Mouse (Mus musculus): ENCODE measurements around the gene Ap2a1.

Gene Ap2a1

DNA sequence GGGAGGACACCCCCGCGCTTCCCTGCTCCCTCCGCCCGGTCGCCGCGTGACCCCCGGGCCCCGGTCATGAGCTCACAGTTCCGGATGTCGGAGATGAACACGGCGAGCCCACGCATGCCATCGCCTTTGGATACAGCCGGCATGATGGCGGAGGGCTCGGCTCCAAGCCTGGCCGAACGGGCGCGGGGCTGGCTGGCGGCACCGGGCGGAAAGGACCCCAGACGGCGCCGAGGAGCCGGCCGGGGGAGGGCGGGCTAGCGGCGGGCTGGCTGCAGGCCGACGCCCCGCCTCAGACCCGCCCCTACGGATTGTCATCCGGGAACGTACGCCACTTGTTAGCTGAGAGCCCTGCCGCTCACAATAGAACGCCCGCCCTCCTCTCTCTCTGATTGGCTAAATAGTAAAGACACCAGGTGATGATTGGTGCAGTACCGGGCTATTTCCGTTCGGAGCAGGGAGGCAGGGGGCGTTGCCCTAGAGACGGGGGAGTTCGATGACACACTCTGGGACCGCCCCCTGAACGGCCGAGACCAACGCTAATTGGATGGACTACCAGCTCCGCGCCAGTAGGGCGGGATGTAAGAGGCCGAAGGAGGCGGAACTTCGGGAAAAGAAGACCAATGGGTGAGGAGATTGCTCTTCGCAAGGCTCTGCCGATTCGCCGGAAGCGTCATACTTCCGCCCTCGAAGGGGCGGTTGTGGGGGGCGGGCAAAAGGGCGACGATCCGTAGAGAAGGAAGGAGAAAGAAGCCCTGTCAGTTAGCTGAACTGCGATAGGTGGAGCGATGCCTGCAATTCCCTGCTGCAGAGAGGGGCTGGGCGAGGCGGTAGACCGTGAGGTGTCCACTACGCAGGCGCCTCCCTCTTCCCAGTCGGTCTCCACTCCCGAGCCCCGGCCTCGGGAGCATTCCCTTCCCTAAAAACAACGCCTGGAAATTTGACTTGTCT is at the start of gene Ap2a1:
TSS of gene Ap2a1 (minus strand) at position 293 of the 948 bp plus-strand sequence.
- peak; percentile 99 for DNase-seq (ENCODE audit: low spot score)

DNA sequence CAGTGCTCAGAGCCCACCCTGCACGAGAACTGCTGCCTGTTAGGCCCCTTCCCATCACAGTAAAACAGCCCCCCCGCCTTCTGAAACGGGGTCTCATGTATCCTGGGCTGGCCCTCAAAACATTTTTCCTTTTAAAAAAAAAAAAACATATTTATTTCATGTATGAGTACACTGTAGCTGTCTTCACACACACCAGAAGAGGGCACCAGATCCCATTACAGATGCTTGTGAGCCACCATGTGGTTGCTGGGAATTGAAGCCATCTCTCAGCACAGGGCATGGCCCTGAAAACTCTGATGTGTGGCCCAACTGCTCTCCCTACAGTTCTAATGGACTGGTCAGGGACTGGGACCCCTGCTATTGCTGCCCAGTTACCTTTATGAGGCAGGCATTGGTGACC is 49.0 kb upstream of the Ap2a1 start:
- DNase-seq (ENCODE audit: low spot score): no peak

DNA sequence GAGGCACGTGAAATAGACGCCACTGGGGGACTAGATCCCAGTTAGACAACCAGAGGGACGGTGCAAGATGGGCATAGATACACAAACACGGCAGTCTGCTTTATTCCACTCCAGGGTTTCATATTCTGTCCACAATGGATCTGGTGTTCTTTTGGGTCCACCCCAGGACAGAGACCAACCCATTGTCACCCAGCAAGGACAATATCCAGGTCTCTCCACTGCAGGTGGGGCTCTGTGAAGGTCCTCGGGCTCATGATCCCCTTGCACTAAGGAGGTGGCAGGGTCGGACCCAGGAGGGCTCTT is 45.8 kb upstream of the Ap2a1 start:
- DNase-seq (ENCODE audit: low spot score): no peak

DNA sequence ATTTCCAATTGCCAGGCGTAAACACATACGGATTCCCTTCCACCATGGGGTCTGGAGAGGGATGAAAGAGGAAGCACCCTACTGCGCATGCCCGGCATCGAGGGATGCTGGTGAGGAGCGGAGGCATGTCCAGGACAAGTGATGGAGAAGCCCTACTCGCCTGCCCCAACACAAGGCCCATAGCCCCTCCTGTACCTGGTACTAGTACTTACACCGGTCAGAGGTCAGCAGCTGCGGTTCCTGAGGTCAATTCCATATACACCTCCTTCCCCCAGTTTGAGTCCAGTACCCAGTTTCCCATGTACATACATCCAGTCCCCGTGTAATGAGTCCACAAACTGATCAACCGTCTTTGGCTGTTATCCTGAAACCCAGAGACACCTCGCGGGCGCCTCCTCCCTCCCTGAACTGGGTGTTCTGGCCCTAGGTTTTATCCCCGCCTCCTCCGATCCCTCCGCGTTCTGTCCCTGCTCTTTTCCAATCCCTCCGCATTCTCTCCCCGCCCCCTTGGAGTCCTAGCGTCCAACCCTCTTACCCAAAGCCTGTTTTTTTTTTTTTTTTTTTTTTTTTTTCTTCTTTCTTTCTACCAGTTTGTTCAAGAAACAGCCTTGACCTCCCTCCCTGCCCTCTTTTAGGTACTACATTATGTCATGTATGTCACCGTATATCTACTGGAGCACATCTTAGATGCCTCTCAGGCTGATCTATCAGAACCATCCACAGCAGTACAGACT is 45.3 kb upstream of the Ap2a1 start, which contains the start of gene Cpt1c:
TSS of gene Cpt1c (minus strand) at position 469 of the 734 bp plus-strand sequence.
- DNase-seq (ENCODE audit: low spot score): peak; percentile 65

DNA sequence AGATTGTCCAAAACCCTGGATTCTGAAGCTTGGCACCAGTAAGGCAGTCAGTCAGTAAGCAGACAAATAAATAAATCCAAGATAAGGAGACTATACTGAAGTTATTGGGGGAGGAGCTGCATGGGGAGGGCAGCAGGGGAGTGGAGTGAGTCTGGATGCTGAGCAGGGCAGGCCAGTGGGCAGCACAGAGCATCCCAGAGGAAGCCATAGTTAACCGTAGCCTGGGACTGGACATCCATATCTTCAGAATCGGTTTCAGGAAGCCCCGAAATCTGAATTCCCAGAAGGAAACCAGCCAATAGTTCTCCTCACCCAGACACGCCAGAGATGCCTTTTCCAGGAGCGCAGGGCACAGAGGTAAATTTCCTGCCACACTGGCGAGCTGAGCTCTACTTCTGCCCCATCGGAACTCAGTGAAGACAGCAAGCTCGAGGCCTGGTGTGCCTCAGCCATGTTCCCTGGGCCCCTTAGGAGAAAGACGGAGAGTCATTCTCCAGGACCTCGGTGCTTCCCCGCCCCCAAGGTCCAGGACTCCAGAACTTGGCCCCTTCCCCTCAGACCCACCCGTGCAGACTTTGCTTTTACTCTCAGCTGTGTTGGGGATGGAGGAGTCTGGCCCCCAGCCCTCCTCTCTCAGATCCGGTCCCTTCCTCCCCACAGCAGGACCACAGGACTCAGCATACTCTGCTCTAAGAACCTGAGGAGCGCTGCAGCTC is 44.3 kb upstream of the Ap2a1 start:
- no peak for DNase-seq (ENCODE audit: low spot score)

DNA sequence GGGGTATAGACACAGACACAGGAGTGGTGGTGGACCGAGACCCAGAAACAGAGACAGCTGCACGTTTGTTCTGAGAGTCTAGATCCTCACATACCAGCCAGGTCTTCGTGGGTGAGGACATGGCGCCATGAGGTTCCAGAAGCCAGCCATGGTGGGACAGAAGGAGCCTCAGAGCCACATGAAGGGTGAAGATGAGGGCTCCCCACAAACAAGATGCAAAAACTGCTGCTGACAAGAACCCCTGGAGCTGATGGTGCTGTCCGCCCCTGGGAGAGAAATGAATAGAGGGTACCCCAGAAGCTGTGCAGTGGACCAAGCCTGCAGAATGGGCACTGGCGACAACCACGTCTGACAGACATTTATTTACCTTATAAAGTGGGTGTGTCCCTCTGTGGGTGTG is 41.8 kb upstream of the Ap2a1 start:
- no peak for DNase-seq (ENCODE audit: low spot score)

DNA sequence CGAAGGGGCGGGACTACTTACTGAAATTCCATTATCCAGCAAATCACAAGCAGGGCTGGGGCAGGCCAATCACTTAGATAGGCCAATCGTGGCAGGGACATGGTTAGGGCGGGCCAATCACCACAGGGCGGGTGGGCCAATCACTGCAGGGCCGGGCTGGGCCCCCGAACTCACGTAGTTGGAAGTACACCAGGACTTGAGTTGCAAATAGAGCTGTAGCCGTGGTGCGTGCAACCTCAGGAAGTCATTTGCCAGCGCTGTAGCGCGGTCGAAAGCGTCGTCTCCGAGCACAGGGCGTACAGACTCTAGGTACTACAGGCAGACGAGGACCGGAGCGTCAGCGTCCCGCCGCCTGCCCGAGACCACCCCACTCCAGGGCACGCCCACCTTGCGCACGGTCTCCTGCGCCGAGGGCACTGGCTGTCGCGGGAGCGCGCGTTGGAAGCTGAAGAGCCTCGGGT is 41.0 kb upstream of the Ap2a1 start:
- DNase-seq (ENCODE audit: low spot score): no peak

DNA sequence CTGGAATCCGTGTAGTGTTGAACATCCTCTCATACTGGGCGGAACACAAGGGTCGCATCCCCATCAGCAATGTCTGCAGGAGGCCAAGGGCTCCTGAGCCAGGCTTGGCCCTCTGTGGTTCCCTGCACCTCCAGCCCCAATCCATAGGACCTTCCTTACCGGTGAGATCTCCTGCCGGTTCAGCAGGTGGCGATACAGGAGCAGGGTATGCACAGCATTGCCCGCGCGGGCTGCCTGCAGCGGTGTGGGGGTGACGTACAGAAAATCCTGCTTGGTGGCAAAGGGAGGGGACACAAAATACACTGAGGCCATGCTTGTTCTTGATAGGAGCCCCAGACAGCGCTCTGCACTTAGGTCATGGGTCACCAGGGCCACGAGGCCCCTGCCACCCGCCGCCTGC is 37.3 kb upstream of the Ap2a1 start:
- DNase-seq (ENCODE audit: low spot score): no peak

DNA sequence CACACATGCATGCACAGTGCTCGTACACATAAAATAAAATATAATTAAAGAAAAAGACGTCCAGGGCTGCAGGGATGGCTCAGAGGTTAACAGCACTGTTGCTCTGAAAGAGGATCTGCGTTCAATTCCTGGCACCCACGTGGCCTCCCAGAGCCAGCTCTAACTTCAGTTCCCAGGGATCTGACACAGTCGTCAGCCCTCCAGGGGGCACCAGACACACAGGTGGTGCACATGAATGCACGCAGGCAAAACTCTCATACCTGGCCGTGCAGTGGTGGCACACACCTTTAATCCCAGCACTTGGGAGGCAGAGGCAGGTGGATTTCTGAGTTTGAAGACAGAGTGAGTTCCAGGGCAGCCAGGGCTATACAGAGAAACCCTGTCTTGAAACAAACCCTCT is 36.7 kb upstream of the Ap2a1 start:
- no peak for DNase-seq (ENCODE audit: low spot score)

DNA sequence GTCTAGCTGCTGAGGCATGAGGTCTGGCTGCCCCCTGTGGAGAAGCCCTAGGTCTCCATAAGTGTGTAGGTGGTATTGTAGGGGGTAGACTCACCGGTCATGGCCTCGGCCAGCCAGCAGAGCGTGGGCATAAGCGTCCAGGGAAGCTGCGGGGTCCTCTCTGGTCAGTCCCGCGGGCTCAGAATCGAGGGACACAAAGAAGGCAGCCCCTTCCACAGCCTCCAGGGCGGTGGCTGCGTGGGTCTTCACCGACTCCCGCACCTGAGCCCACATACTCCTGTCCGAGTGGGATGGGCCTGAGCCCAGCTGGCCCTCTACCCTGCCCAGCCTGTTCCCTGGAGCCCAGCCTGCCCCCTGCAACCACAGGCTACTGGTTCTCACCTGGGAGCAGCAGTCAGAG is 35.7 kb upstream of the Ap2a1 start:
- no peak for DNase-seq (ENCODE audit: low spot score)

DNA sequence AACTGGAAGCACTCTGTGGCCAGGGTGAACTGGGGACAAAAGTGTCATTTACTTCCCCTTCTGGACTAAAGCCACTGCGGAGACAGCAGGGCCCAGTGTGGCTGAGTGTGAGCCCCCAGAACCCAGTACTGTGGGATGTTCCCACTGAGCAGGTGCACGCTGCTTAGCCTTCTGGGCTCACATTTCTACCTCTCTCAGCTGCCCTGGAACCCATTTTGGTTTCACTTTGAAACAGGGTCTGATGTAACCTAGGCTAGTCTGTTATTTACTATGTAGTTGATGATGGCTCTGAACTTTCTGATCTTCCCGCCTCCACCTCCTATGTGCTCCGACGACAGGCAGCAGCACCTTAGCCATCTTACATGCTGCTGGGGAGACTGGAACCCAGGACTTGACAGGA is 33.5 kb upstream of the Ap2a1 start:
- DNase-seq (ENCODE audit: low spot score): no peak

DNA sequence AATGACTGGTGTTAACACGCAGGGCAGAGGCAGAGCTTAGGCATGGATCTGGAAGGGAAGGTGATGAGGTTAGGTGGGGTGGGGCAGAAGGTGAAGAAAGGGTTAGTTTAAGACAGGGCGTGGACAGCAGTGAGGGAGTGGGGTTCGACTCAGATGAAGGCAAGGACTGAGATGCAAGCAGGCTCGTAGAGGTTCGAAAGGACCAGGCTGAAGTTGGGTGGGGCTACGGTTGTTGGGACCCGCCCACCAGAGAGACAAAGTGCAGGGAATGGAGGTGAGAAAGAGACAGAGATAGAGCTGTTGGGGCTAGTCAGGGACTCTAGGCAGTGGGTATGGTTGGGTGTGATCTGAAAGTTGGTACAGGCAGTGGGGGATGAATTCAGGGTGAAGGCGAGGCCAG is 33.0 kb upstream of the Ap2a1 start:
- DNase-seq (ENCODE audit: low spot score): no peak

DNA sequence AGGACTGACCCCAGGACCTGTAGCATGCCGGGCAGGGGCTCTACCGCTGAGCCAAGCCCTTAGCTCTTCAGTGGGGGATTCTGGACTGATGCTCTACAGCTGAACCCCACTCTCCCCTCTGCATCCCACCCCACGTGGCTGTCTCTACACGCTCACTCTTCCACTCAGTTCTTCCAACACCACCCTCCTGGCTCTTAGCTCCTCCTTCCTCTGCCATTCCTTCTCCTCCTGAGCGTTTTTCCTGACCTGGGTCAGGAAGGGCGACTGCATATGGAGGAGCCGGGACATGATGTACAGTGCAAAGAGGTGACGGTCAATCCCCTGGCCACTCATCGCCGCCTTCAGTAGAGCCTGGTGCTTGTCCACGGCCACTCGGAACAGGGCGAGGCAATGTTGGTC is 31.2 kb upstream of the Ap2a1 start:
- no peak for DNase-seq (ENCODE audit: low spot score)

DNA sequence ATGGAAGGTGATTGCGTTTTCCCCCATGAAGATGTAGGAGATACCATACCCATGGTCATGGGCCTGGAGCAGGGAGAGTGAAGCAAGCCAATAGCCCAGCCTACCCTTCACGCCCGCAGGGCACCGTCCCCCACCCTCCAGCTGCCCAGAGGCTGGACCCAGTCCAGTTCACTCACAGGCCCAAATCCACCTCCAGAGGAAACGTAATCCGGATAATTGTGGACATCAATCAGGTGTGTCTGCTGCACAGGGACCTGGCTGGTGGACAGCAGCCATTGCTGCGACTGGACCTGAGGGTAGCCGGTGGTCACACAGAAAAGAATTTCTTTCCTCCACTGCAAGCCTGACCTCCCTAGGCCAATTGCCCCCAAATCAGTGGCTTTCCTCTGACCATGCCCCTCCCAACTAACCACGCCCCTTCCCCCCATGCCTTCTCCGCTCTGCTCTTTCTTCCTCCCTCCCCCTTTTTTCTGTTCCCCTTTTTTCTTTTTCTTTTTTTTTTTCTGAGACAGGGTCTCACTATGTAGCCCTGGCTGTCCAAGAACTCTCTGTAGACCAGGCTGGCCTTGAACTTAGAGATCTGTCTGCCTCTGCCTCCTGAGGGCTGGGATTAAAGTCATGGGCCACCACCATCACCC is 30.7 kb upstream of the Ap2a1 start:
- DNase-seq (ENCODE audit: low spot score): no peak

DNA sequence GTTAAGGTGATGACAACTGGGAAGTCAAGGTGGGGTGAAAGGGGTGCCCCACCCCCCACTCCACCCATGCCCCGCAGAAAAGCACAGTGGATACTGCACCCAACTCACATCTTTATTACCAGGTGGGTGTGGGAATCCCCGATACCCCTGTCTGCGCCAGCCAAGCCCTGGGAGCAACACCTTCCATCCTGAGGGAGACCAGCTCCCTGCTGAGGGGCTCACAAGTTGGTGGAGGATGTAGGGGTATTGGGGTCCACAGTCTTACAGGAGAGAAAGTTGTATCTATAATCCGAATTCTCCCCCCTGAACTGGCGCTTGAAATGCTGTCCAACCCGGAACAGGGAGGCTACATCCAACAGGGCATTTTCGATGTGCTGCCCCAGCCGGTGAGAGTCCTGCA is 30.0 kb upstream of the Ap2a1 start:
- no peak for DNase-seq (ENCODE audit: low spot score)

DNA sequence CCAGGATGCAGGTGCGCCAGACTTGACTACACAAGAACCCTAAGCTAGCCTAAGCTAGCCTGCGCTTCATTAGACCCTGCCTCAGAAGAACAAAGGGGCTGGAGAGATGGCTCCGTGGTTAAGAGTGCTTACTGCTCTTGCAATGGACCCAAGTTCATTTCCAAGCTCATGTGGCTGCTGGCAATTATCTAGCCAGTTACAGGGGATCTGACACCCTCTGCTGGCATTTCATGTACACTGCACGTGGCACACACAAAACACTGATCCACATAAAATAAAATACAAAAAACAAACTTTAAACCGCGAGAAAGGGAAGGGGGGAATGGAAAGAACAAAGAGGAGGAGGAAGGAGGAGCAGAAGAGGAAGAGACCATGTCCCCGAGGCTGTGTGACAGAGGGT is 28.9 kb upstream of the Ap2a1 start:
- DNase-seq (ENCODE audit: low spot score): peak; percentile 59

DNA sequence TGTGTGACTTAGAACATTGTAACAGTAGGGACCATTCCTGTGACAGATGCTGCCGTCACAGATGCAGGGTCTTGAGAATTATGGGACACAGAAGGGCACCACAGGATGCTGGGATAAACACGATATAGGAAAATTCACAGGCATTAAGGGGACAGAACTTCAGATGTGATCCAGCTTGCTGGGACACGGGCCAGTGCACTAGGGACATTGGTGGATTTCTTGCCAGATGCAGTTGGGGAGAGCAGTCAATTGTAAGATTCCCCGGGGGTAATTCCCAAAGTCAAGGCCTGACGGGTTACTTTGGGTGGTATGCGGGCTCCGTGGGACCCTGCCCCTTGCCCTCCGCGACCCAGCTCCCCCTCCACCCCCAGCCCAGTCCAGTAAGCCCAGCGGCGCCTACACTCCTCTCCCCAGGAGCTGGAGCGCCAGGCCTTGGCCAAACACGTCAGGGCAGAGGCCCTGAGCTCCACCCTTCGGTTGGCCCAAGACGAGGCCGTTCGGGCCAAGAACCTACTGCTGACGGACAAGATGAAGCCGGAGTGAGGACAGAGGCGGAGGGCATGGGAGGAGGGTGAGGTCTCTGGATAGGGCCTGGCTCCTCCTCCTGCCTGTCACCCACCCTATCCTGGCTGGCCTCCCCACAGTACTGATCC is 28.0 kb upstream of the Ap2a1 start:
- DNase-seq (ENCODE audit: low spot score): peak; percentile 23

DNA sequence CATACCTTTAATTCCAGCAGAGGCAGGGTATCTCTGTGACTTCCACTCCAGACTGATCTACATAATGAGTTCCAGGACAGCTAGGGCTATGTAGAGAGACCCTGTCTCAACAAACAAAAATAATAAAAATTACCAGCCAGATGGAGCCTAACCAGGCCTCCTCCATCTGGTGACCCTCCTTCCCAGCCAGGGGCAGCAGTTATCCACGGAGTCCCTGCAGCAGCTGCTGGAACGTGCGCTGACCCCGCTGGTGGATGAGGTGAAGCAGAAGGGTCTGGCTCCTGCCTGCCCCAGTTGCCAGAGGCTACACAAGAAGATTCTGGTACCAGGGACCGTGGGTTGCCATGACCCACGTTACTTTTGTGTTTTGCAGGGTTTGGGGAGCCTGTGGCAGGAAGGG is 27.0 kb upstream of the Ap2a1 start:
- no peak for DNase-seq (ENCODE audit: low spot score)

DNA sequence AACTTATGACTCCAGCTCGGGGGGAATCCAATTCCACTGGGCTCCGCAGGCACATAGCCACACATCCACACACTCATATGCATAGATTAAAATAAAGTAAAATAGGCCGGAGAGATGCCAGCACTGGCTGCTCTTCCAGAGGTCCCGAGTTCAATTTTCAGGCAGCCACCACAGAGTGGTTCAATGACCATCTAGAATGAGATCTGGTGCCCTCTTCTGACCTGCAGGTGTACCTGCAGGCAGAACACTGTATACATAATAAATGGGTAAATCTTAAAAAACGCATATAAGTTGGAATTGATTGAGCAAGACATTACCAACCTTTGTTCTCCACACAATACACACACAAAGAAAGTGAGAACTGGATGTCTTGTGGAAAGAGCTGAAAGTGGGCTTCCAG is 26.3 kb upstream of the Ap2a1 start:
- DNase-seq (ENCODE audit: low spot score): no peak

DNA sequence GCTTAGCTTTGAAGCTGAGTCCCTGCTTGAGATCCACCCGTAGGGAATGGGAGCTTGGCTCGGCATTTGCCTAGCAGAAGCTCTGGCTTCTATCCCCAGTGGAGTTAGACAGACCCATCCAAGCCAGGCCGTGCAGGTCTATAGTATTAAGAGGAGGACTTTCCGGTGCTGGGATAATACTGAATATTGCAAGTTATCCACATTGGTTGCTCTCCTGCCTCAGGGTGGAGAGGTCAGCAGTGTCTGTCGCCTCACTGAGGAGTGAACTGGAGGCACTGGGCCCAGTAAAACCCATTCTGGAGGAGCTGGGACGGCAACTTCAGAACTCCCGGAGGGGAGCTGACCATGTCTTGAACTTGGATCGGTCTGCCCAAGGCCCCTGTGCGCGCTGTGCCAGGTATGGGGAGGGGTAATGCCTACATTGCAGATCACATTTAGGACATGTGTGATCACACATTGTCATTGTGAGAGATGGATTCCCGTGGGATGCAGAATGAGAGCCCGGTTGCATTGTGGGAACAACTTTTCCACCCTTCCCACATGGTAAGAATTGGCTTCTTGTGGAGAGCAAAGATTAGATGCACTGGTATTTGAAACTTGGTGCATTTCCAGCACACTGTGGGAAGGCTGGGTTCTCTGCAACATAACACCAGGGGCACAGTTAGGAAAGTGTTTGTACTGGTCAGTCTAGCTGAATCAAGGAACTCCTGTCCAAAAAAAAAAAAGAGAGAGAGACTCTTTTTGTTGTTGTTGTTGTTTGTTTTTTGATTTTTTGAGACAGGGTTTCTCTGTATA is 25.0 kb upstream of the Ap2a1 start:
- peak; percentile 74 for DNase-seq (ENCODE audit: low spot score)

DNA sequence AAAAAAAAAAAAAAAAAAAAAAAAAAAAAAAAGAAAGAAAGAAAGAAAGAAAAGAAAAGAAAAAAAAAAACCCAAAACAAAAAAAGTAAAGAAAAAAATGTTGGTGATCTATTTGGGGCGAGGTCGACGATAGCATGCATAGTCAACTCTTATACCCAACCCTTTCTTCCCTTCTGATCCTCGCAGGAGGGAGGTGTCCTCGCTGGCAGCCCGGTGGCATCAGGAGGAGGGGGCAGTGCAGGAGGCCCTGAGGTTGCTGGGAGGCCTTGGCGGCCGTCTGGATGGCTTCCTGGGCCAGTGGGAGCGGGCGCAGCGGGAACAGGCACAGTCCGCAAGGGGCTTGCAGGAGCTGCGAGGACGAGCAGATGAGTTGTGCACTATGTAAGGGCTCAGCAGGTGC is 24.3 kb upstream of the Ap2a1 start:
- no peak for DNase-seq (ENCODE audit: low spot score)
